Mouse (Mus musculus) stomach, embryonic 15.5 days (tissue): ENCODE measurements around the gene Tle4. TPM values are rescaled to one million over a fixed set of nuclear protein-coding genes. Genes with fewer than 3 reads are reported as not detected.
"Not testable (repeated sequence)": the region's sequence is repeated elsewhere in the genome, so short reads cannot be mapped to it uniquely, and the experiment has no call there.

Source experiments
- ATAC-seq: fragments of 200-750 bp; cut with Nextera tagmentation; 2 replicates; pipeline ENCODE4 v1.8.0; 2017; ENCODE audit warnings: low read depth, moderate number of reproducible peaks, moderate TSS enrichment; ENCODE audit not compliant: insufficient read depth, low FRiP score
- H3K27ac ChIP-seq: fragments of 300-500 bp; sonication (generic); 2 replicates; pipeline ENCODE4 v1.5.1; 2015; ENCODE audit warnings: mild to moderate bottlenecking, inconsistent platforms
- H3K27me3 ChIP-seq: fragments of 300-500 bp; sonication (generic); replicated peaks from 2 replicates; pipeline ENCODE4 v1.6.1; 2015; ENCODE audit warnings: inconsistent platforms
- H3K36me3 ChIP-seq: fragments of 300-500 bp; sonication (generic); 2 replicates; pipeline ENCODE4 v1.6.1; 2015; ENCODE audit warnings: inconsistent platforms
- H3K4me1 ChIP-seq: fragments of 300-500 bp; sonication (generic); 2 replicates; pipeline ENCODE4 v1.6.1; 2015; ENCODE audit warnings: inconsistent platforms
- H3K4me2 ChIP-seq: fragments of 300-500 bp; sonication (generic); 2 replicates; pipeline ENCODE4 v1.6.1; 2015; ENCODE audit warnings: mild to moderate bottlenecking, inconsistent platforms
- H3K4me3 ChIP-seq: fragments of 300-500 bp; sonication (generic); replicated peaks from 2 replicates; pipeline ENCODE4 v1.5.1; 2015; ENCODE audit warnings: inconsistent platforms
- H3K9ac ChIP-seq: fragments of 300-500 bp; sonication (generic); 2 replicates; pipeline ENCODE4 v1.6.1; 2015; ENCODE audit warnings: inconsistent platforms
- H3K9me3 ChIP-seq: fragments of 300-500 bp; sonication (generic); 2 replicates; pipeline ENCODE4 v1.6.1; 2016; ENCODE audit warnings: inconsistent platforms
- WGBS: fragments of 180-500 bp; shearing (Covaris S2); methylation state at CpG from one replicate; pipeline ENCODE4 v1.1.7; 2015; 5-methylcytosine and 5-hydroxymethylcytosine counted together
- polyA plus RNA-seq: library from polyadenylated mRNA; unstranded; fragments of >200 nt; fragmentation: Nextera tagmentation; extraction: Ambion mirVana; gene quantifications from 2 replicates; pipeline ENCODE4 v1.2.1, GENCODE M21; 2015

The Tle4 gene
- polyA plus RNA-seq: 16.7 and 17.1 TPM in 2 replicates

DNA sequence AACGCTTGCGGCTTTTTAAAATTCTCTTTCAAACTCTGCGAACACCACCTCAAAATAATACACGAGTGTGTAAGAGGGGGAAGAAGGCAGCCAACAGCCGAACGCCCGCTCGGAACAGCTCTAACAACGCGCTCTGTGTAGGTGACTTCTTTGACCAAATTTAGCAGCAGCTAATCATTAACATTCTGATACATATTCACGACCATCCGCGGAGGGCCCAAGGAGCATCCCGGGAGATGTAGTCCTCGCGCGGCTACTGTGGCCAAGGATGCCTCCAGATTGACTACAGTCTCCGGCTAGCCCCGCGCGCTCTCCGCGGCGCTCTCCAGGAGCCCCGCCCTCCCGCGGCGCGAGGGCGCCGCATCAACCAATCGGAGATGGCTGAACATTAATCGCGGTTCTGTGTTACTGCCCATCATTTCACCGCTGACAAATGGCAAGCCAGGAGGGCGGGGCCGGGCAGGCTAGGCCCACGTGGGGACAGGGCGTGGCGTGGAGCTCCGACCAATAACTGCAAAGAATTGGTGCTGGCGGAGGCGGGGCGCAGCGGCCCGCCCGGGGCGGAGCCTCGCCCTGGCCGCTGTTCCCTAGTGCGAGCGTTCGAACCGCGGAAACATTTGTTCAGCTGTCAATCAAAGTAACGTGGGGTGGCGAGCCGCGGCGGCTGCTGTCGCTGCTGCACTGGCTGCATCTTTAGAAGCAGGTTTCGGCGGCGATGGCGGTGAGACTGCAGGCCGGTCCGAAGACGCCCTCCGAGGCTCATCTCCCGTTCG is at the start of gene Tle4:
Tle4 (minus strand) TSS at position 135 of the 773 bp plus-strand sequence.
- ATAC-seq: peak; percentile 99
- WGBS: under 1% methylated on average over 71 of the region's 71 CpGs

DNA sequence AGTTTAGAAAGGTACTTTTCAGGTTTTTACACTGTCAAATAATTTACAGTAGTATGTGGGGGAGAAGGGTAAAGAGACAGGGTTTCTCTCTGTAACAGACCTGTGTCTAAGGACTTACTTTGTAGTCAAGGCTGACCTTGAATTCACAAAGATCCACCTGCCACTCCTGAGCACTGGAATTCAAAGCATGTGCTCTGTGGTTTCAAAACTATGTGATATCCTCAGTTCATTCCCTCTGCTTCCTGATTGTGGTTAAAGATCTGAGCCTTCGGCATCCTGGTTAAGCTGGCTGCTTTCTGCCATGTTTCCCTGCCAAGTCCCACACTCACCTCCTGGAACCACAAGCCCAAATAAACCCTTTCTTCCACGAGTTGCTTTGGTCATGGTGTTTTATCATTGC is 47.8 kb upstream of the Tle4 start:
- no peak overlapping the region for H3K9ac ChIP-seq
- no peaks in the 10 kb centered on the region for H3K9me3 ChIP-seq
- no peak overlapping the region for H3K4me3 ChIP-seq
- 63% methylated on average over 2 of the region's 2 CpGs for WGBS
- no peak overlapping the region for H3K27ac ChIP-seq
- no peaks in the 10 kb centered on the region for H3K27me3 ChIP-seq
- no peak overlapping the region for H3K4me2 ChIP-seq
- ATAC-seq: no peak
- no peaks in the 10 kb centered on the region for H3K36me3 ChIP-seq
- no peaks in the 10 kb centered on the region for H3K4me1 ChIP-seq

More for the DNA sequence above, at the start of gene Tle4:
- Histone ChIP-seq H3K27me3 (0 out of 2 replicates have a peak, but pooled peaks cover 5% of the 10 kb centered on the region), H3K9ac (peak within 1 kb of the TSS; percentile 82), H3K4me2 (peak within 1 kb of the TSS; percentile 70), H3K9me3 (no peaks in the 10 kb centered on the region), H3K27ac (peak within 1 kb of the TSS; percentile 96), H3K36me3 (no peaks in the 10 kb centered on the region), H3K4me1 (peaks cover 9% of the 10 kb centered on the region; the same call in 1 of the 2 replicates), H3K4me3 (peak within 1 kb of the TSS; percentile 88)

DNA sequence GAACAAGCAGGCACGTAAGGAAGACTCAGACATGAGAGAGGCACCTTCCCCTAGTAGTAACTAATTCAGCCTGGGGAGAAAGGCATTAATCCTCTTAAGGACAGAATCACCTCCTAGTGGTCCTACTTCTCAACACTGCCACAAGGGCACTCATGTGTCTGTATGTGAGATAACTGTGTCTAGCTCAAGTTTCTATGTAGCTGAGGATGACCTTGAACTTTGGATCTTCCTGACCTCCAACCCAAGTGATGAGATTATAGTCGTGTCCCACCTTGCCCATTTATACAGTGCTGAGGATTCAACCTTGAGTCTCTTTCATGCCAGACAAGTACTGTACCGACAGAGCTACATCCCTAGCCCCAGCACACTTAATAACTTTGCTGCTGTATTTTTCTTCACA is 46.9 kb upstream of the Tle4 start:
- no peak overlapping the region for H3K4me2 ChIP-seq
- ATAC-seq: no peak
- H3K4me3 ChIP-seq: no peak overlapping the region
- H3K9ac ChIP-seq: no peak overlapping the region
- WGBS: 79% methylated on average over 3 of the region's 3 CpGs
- H3K9me3 ChIP-seq: no peaks in the 10 kb centered on the region
- no peak overlapping the region for H3K27ac ChIP-seq
- no peaks in the 10 kb centered on the region for H3K36me3 ChIP-seq
- H3K27me3 ChIP-seq: no peaks in the 10 kb centered on the region
- no peaks in the 10 kb centered on the region for H3K4me1 ChIP-seq

DNA sequence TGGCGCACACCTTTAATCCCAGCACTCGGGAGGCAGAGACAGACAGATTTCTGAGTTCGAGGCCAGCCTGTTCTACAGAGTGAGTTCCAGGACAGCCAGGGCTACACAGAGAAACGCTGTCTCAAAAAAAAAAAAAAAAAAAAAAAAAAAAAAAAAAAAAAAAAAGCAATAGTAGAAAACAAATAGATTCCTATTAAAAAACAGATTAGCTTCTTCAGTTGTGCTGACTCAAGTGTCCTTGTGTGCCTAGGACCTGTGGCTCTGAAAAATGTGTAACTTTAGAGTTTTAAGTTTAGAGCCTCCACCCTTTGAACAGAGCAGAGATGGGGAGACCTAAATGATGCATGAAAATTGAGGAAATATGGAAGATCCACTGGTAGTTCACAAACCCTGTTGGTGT is 45.2 kb upstream of the Tle4 start:
- WGBS: 94% methylated on average over 4 of the region's 4 CpGs

DNA sequence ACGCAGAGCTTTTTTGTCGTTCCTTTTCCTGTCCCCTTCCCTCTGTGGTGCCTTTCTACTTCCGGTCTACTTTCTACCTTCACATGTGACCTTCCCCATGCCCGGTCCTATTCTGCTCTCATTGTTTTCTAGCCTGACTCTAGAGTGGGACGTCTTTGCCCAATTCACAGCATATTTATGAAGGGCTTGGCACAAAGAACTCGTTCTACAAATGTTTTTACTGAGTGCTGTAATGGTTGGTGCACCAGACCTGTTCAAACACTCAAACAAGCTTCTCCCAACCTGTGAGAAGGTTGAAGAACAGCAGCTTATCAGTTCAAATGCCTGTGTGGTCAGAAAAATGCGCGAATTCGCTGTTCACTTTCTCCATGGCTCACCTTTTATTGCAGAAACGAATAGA is 44.8 kb upstream of the Tle4 start:
- Histone ChIP-seq H3K27me3 (no peaks in the 10 kb centered on the region), H3K36me3 (no peaks in the 10 kb centered on the region), H3K9ac (no peak overlapping the region), H3K9me3 (no peaks in the 10 kb centered on the region), H3K4me1 (no peaks in the 10 kb centered on the region), H3K27ac (no peak overlapping the region), H3K4me2 (no peak overlapping the region), H3K4me3 (no peak overlapping the region)
- ATAC-seq: no peak
- WGBS: 68% methylated on average over 10 of the region's 10 CpGs

More for the DNA sequence above, 45.2 kb upstream of the Tle4 start:
- H3K27me3 ChIP-seq, H3K9ac ChIP-seq, H3K36me3 ChIP-seq, H3K9me3 ChIP-seq, H3K4me3 ChIP-seq, H3K27ac ChIP-seq, H3K4me1 ChIP-seq, H3K4me2 ChIP-seq, ATAC-seq: not testable (repeated sequence)

DNA sequence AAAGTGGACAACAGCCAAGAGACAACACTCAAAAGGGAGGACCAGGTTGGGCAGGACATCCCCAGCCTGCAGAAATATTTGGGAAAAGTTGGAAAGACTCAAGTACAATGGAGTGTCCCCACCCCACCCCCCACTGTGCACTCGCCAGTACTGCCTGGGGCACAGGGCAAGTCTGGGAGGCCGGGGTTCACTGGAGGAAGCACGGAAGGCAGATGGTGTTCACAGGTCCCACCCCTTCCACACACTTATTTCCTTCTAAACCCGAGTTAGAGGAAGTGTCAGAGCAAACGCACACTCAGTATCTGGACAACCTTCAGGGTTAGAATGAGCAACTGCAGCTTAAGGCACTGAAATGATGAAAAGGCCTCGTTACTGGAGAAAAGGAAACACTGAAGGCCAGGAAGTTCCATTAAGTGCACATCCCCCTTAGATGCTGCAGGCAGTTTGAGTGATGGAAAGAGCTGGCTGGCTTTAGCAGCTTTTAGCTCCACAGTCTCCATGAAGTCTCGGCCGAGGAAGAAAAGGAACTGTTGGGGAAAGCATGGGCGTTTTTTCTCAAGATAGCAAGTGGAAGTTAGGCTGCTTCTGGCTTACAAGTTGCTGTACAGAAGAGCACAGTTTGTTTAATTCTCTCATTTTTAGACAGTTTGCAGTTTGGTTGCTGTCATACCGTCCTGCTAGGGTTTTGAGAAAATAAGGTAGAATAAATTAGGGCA is 37.5 kb upstream of the Tle4 start:
- Histone ChIP-seq H3K9me3 (no peaks in the 10 kb centered on the region), H3K27ac (peak overlapping the region; percentile 11; the same call in 1 of the 2 replicates), H3K4me2 (no peak overlapping the region; the same call in 1 of the 2 replicates), H3K4me3 (no peak overlapping the region), H3K9ac (no peak overlapping the region), H3K27me3 (no peaks in the 10 kb centered on the region), H3K4me1 (no peaks in the 10 kb centered on the region), H3K36me3 (no peaks in the 10 kb centered on the region)
- WGBS: 29% methylated on average over 10 of the region's 10 CpGs
- no peak; the same call in 1 of the 2 replicates for ATAC-seq

DNA sequence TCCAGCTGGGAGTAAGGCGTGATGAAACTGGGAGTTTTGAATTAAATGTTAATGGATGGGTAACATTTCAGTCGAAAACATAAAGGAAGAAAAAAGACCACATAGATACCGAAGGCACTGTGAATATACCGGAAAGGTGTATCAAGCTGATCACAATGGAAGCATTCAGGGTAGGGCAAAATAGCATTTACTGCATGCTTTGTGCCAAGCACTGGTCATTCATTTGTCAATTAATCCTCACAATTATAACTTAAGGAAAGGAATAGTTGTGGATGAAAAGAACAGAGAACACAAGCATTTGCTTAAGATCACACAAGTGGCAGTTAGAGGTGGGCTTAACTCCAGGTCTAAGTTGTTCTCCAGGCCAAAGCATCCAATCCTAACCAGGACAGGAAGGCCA is 25.5 kb upstream of the Tle4 start:
- no peaks in the 10 kb centered on the region for H3K36me3 ChIP-seq

DNA sequence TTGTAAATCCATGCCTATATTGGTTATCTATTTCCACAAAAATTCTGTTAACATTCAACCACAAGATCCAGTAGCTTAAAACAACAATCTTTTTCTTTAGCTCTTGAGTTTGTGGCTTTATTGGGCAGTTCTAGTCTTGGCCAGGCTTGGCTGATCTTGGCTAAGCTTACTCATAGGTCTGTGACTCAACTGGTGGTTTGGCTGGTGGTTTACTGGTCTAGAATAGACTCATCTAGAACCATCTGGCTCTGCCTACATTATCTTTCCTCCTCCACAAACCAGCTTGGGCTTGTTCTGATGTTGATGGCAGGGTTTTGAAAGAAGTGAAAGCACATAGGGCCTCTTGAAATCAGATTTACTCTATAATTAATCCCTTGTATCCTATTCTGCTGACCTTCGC is 22.7 kb upstream of the Tle4 start:
- WGBS: 95% methylated on average over 1 of the region's 1 CpGs
- no peaks in the 10 kb centered on the region for H3K27me3 ChIP-seq
- H3K36me3 ChIP-seq: no peaks in the 10 kb centered on the region
- H3K9me3 ChIP-seq: no peaks in the 10 kb centered on the region
- H3K4me3 ChIP-seq: no peak overlapping the region
- H3K9ac ChIP-seq: no peak overlapping the region
- no peaks in the 10 kb centered on the region for H3K4me1 ChIP-seq
- no peak overlapping the region for H3K27ac ChIP-seq
- no peak overlapping the region for H3K4me2 ChIP-seq
- no peak for ATAC-seq

More for the DNA sequence above, 25.5 kb upstream of the Tle4 start:
- Histone ChIP-seq H3K4me1 (no peaks in the 10 kb centered on the region), H3K9ac (no peak overlapping the region), H3K9me3 (no peaks in the 10 kb centered on the region), H3K27me3 (no peaks in the 10 kb centered on the region), H3K4me2 (no peak overlapping the region), H3K4me3 (no peak overlapping the region), H3K27ac (no peak overlapping the region)
- 65% methylated on average over 4 of the region's 4 CpGs for WGBS
- ATAC-seq: no peak

DNA sequence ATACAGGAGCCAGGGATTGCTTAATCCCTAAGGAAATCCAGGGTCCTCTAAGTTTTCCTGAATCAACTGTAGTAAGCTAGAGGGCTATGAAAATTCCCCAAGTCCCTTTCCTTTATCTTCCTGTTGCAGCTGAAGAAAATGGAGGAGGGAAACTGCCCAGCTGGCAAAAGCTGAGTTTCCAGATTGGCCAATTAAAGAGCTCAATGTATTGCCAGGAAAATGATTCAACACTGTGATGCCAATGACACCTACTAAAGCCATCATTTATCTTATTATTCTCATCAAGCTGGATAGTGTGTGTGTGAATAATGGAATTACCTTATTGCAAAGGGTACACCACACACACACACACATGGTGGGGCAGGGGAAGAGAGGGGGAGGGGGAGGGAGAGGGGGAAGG is 22.0 kb upstream of the Tle4 start:
- Histone ChIP-seq H3K36me3 (no peaks in the 10 kb centered on the region), H3K9ac (no peak overlapping the region), H3K27me3 (no peaks in the 10 kb centered on the region), H3K9me3 (no peaks in the 10 kb centered on the region), H3K4me1 (no peaks in the 10 kb centered on the region), H3K4me2 (no peak overlapping the region), H3K4me3 (no peak overlapping the region), H3K27ac (no peak overlapping the region)
- ATAC-seq: no peak

DNA sequence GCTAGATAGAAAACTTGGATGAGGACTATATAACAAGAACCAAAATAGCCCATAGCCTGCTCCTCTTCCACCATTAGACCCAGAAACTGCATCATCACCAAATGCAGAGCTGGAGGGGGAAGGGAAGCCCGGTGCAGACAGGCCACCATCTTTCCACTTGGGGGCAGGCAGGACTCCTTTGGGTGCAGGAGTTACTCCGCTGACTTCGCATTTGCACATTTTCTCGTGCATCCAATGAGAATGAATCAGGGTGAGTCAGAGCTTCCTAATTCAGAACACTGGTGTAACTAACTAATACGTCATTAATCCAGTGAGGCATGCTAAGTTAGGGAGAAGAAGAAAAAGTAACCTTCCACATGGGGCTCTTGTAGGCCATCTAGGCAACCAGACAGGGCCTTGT is 17.0 kb upstream of the Tle4 start:
- H3K27ac ChIP-seq: no peak overlapping the region
- no peaks in the 10 kb centered on the region for H3K4me1 ChIP-seq
- H3K9me3 ChIP-seq: no peaks in the 10 kb centered on the region
- H3K27me3 ChIP-seq: no peaks in the 10 kb centered on the region
- no peak for ATAC-seq
- 86% methylated on average over 5 of the region's 5 CpGs for WGBS
- no peak overlapping the region for H3K9ac ChIP-seq
- no peaks in the 10 kb centered on the region for H3K36me3 ChIP-seq
- no peak overlapping the region for H3K4me3 ChIP-seq
- no peak overlapping the region for H3K4me2 ChIP-seq

DNA sequence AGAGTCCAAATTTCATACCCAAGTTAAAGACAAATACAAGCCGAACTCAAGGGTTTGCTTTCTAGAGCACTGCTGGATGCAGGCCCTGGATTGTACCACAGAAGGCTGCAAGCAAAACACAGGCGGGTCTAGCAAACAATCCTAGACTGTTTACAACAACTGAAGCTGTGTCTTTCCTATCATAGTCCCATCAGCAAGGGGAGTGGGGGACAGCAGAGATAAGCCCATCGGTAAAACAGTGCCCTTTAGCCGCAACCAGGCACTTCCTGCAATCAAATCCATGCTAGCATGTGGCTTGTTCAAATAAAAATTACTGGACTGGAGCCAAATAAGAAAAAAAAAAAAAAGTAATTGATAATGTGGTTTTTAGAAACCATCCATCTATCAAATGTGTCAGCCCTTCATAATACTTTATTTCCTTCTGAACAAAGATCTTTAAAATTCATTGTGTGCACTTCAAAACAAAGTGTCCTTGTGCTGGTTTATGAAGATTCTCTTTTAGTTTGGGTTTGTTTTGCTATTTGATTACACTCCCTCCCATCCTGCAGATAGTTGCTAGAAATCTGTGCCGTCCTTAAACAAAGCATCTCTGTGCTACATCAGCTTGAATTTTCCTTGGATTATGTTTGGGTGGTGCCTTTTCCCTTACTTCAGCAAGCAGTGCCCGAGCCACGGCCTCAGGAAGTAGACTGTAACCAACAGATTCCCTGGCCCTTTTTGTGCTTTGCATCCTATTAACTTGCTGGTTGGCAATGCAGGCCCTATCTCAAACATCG is 12.9 kb upstream of the Tle4 start:
- H3K9me3 ChIP-seq: no peaks in the 10 kb centered on the region
- H3K27ac ChIP-seq: no peak overlapping the region
- no peak for ATAC-seq
- H3K4me1 ChIP-seq: no peaks in the 10 kb centered on the region
- no peak overlapping the region for H3K4me2 ChIP-seq
- no peaks in the 10 kb centered on the region for H3K36me3 ChIP-seq
- no peak overlapping the region for H3K9ac ChIP-seq
- no peak overlapping the region for H3K4me3 ChIP-seq
- 49% methylated on average over 8 of the region's 8 CpGs for WGBS
- no peaks in the 10 kb centered on the region for H3K27me3 ChIP-seq

DNA sequence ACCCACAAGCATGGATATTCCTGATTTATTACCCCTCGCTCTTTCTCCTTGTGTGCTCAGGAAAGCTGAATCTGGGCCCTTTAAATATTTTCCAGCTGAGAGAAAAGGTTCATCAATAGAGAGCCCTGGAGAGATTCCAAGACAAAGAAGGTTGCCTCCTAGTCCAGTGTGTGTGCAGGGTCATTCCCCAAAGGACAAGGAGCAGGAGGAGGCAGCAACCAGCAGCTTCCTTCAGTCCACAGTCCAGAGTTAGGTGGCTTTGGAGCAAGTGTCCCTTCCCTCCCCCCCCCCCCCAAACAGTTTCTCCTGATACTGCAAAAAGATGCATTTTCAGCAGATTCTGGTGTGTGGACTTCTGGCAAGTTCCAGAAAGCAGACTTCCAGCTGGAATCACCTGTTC is 3.0 kb upstream of the Tle4 start:
- 86% methylated on average over 1 of the region's 1 CpGs for WGBS
- 0 out of 2 replicates have a peak, but pooled peaks cover 4% of the 10 kb centered on the region for H3K4me1 ChIP-seq
- H3K36me3 ChIP-seq: no peaks in the 10 kb centered on the region
- ATAC-seq: no peak
- H3K9me3 ChIP-seq: no peaks in the 10 kb centered on the region
- no peak overlapping the region for H3K4me3 ChIP-seq
- H3K4me2 ChIP-seq: no peak overlapping the region
- 0 out of 2 replicates have a peak, but pooled peaks cover 5% of the 10 kb centered on the region for H3K27me3 ChIP-seq
- H3K9ac ChIP-seq: no peak overlapping the region
- no peak overlapping the region for H3K27ac ChIP-seq
